Mouse (Mus musculus) layer of hippocampus, postnatal 36 days (tissue): ENCODE data around the gene Sapcd1. TPM values are rescaled to one million over a fixed set of nuclear protein-coding genes. Genes with fewer than 3 reads are reported as not detected.

ENCODE experiments used
- DNase-seq, 2 experiments: peaks; one replicate each; pipeline ENCODE4 v3.0.0; 2022
- total RNA-seq, 2 experiments: library from RNA; stranded (reverse); gene quantifications; 2 replicates each; pipeline ENCODE4 v1.2.3; 2021

The Sapcd1 gene
- total RNA-seq, result under 1 TPM; 0.62 to 0.94 TPM

- peak; percentile 37 to 70 for DNase-seq
Observed at GRCm38 (mm10) chr17:35027277-35028068, at the start of gene Sapcd1. Sapcd1 (minus strand) TSS chr17:35028016.

DNA sequence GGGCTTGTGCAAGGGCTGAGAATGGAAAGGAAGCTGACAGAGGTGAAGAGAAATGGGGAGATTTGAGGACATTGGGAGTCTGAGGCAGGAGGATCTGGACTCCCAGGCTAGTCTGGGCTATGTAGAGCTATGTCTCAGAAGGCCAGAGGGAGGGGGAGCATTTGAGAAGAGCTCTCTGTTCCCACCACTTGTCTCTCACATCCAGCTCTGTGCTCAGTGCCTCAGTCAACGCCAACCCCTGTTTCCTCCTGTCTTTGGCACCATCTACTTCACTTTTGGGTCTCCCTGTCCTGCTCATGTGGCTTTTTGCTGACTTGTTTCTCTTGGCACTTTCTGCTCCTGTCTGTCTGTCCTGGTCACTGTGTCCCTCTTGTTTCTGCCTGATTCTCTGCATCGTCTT is 49.5 kb upstream of the Sapcd1 start:
- DNase-seq, result no peak

DNA sequence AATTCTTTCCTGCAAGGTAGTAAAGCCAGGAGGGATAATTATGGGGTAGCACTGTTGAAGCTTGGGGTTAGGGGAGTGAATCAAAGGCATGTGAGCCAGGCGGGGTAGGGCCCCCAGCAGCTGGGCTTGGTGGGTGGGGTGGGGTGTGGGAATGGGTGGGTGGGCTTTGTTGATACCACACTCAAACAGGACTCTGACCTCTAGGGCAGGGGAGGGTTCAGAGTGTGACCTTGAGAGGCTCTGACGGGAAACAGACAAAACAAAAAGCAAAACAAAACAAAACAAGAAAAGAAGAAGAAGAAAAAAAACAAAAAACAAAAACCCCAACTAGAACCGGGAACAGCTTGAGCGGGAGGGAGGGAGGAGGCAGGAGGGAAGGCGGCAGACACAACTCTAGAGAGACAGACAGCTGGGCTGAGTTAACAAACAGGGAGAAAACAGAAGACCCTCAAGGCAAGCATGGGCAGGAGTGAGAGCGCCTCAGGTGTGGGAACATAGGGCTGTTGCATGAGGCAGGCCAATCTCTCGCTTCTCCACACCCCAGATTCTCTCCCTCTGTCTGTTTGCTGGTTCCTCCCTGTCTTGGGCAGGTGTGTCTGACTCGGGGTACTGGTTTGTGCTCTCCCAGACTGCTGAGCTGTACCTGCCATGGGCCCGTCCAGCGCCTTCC is 48.8 kb upstream of the Sapcd1 start, which contains the start of gene Ly6g6e:
TSS of gene Ly6g6e (plus strand) at position 396 of the 670 bp plus-strand sequence.
- no peak for DNase-seq

DNA sequence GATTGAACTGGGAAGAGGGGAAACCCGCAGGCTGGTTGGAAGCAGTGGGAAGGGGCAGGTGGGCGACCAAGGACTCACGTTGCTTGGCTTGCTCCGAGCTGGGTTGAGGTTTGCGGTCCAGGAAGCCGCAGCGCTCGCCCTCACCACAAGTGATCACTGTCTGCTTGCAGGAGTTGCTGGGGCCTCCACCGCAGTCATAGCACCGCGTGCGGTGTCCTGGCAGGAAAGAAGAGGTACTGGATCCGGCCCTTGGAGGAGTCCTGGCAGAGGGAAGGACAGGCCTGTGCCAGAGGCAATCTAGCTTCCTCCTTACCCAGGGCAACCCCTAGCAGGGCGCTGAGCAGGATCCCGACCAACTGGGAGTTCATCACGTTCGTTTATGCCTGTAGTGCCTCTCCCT is 46.3 kb upstream of the Sapcd1 start:
- DNase-seq, result no peak

- no peak for DNase-seq
Observed at GRCm38 (mm10) chr17:35071454-35071853, 43.6 kb upstream of the Sapcd1 start.

DNA sequence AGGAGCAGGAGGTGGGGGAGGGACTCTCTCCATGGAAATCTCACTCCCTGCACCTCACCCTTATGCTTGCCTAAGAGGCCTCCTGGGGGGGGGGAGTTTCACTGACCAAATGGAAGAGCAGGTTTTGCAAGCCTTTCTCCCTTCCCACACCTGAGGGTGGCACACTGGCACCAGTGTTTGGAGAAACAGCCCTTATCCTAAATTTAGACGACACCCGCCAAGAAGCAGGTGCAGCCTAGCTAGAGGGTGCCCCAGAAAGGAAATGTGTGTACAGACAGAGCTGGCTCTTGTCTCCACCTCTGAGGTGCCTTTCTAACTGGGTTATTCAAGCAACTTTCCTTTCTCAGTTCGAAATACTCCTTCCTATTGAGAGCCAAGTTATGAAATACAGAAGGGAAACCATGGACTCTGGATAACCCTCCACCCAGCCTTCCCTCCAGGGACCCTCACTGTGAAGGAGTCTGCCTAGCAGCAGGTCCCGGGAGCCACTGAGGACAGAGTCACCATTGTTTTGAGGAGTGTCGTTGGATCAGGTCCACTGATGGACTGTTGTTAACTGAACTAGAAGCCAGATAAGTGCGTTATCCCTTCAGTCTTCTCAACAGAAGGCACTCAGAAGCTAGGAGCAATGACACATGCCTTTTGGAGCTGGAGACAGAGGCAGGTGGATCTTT is 42.9 kb upstream of the Sapcd1 start:
- DNase-seq, result no peak

GRCm38 (mm10) chr17:35068213-35068914 is 40.5 kb upstream of the Sapcd1 start:
- DNase-seq, result no peak

DNA sequence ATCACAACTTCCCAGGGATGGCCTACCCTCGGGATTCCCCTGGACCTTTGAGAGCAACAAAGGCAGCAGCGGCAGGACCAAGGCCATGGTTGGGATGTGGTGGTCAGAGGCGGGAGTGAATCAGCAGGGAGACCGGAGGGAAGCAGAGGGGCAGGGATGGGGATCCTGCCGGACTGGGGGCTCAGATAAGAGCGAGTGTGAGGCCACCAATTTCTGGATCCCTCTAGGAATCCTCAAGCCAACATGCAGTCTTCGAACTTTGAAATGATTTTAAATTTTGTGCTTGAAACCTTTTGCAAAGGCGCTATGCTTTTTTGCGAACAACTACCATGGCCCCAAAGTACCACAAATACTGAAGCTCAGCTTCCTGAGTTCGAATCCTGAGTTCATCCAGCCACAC is 38.3 kb upstream of the Sapcd1 start, which contains the start of gene Mpig6b:
TSS of gene Mpig6b (minus strand) at position 101 of the 400 bp plus-strand sequence.
- no peak for DNase-seq

GRCm38 (mm10) chr17:35064951-35065947 is 37.4 kb upstream of the Sapcd1 start, which contains the start of gene Ly6g6c:
Ly6g6c (plus strand) TSS chr17:35065388.
- no peak for DNase-seq

DNA sequence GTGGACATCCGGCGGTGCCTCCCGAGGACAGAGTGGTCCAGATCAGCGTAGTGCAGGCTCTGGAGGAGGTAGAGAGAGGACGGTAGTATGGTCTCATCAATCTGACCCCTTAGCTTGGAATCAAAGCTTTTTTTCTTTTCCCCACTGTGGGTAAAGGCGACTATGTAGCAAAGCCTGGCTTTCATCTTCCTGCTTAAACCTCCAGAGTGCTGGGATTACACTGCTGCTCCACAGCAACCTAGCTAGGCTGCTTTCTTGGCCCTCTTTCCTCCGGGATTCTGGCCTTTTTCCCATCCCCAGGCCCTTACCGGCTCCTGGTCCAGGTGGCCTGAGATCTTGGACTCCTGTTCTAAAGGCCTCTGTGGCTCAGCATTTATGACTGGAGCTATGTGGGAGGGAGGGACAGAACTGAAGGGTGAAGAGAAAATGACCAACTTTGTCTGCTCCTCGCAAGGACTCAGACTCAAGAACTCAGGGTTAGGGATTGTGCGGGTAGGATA is 36.6 kb upstream of the Sapcd1 start:
- DNase-seq, result no peak

DNA sequence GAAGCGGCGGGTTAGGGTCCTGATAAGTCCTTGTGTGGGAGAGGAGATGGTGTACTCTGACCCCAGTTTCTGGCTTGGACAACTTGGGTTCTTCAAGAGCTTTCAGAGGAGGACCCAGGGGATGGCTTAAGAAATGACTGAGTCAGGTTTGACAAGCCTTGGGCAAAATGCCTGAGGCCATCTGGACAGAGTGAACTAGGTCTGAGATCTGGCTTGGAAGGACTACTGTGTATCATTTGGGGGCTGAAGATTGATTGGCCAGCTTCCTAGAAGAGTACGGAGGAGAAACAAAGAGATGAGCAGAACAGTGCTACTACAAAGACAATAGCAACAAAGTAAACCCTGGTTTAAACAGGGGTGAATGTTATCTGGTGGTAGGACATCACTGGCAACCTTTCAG is 35.6 kb upstream of the Sapcd1 start:
- DNase-seq, result no peak

DNA sequence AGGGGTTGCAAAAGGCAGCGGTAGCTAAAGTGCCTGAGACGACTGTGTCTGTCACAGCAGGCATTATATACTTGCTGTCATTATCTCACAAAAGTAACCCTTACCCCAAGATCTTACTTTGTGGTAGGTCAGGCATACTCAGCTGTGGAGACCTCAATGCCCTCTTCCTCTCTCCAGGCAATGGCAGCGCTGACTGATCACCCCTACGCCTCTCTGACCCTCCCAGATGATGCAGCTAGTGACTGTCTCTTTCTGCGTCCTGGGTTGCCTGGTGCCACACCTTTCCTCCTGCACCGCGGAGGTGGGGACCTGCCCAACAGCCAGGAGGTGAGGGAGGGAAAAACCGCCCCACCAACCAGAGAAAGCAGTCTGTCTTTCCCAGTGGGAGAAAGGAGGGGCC is 33.5 kb upstream of the Sapcd1 start:
- no peak for DNase-seq

- no peak for DNase-seq
Observed at GRCm38 (mm10) chr17:35060737-35061297, 33.0 kb upstream of the Sapcd1 start.

- no peak for DNase-seq
Observed at GRCm38 (mm10) chr17:35060071-35060470, 32.3 kb upstream of the Sapcd1 start.

- DNase-seq, result peak; percentile 67 to 78
Observed at GRCm38 (mm10) chr17:35058911-35059892, 31.4 kb upstream of the Sapcd1 start, which contains the start of gene Ddah2. Ddah2 (plus strand) TSS chr17:35059035.

- DNase-seq, result no peak
Observed at GRCm38 (mm10) chr17:35058316-35058715, 30.5 kb upstream of the Sapcd1 start.

DNA sequence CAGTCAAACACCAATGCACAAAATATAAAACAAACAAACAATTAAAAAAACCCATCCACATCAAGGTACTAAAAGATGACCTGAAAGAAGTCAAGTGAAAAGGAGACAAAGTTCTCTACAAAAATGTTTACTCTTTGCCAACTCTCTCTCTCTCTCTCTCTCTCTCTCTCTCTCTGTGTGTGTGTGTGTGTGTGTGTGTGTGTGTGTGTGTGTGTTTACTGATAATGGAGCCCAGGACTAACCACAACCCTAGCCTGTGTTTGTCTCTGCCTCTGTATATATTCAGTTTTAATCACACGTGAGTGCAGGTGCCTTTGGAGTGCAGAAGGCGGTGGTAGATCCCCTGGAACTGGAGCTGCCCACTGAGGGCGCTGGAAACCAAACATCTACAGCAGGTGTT is 29.3 kb upstream of the Sapcd1 start:
- no peak for DNase-seq

DNA sequence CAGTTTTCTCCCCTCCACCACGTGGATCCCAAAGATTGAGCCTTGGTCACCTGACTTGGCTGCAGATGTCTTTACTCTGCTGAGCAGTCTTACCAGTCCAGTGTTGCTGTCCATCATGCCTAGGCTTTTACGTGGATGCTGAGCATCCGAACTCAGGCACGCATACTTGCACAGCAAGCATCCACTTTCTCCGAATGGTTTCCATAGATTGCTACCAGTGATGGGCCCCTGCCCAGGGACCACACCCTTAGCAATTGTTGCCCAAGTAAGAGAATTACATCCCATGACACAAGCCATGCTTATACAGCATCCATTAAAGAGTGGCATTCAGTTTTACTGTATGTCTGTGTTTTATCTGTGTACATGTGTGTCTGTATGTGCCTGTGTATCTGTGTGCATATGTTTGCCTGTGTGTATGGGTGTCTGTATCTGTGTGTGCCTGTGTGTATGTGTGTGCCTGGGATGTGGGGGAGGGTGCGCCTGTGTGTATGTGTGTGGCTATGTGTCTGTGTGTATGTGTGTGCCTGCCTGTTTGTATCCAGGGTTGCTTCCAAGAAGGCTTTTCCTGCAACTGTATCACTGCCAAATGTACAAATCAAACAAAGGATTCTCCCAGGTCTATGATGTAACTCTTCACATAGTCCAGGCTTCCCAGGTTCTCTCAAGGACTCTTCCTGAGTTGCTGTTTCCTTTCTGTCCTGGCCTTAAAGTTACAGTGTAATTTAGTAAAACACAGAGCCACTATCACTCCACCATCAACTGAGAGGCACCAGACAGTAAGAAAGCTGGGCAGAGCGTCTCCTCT is 28.1 kb upstream of the Sapcd1 start:
- no peak for DNase-seq
